Mouse (Mus musculus) lung, adult 10 weeks (tissue): ENCODE measurements around the gene Gm49394. TPM values are rescaled to one million over a fixed set of nuclear protein-coding genes. Genes with fewer than 3 reads are reported as not detected.

Source experiments
- polyA plus RNA-seq: library from polyadenylated mRNA; stranded (reverse); fragments of 350-450 nt; fragmentation: Illumina TruSeq; extraction: RNeasy Lipid Tissue Mini Kit (QIAGEN cat#74804); gene quantifications from one replicate; pipeline ENCODE4 v1.2.3, GENCODE M21; 2014; ENCODE audit warnings: low read depth, low replicate concordance; ENCODE audit not compliant: insufficient read depth

Gene Gm49394
- polyA plus RNA-seq, result not detected

DNA sequence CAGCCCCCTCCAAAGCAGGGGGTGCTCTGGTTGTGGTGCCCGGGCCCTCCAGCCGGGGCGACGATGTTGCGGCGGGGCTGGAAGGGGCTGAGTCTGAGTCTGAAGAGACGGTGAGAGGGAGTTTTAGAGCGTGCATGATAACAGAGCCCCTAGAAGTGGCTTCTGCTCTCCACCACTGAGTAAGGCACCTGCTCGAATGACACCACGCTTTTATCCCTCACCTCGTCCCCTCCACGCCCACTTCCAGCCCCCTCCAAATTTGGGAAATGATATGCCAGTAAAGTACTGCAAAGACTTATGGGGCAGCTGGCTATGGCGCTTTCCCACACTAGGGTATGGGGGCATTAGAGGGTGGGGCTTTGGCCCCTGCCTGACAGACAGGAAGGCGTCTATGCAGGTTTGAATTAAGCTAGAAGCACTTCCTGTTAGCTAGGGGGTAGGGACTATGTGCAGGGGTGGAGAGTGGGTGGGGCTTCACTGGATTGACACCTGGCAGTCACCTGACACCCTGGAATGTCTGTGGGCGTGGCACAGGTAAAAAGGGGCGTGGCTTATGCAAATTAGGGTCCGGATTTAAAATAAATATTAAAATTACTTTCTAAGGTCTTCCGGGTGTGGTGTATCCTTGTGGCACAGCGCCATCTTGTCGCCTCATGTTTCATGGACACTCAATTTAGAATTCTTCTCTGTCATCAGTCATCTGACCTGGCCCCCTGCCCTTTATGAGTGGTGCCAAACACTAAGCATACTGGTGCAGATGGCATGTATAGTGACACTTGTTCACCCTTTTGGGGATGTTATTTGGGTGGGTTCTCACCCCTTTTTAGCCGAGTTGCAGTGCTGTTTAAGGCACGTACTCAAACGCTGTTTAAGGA is at the start of gene Gm49394:
Gene Gm49394 (minus strand): TSS at position 192 of the 875 bp plus-strand sequence.

DNA sequence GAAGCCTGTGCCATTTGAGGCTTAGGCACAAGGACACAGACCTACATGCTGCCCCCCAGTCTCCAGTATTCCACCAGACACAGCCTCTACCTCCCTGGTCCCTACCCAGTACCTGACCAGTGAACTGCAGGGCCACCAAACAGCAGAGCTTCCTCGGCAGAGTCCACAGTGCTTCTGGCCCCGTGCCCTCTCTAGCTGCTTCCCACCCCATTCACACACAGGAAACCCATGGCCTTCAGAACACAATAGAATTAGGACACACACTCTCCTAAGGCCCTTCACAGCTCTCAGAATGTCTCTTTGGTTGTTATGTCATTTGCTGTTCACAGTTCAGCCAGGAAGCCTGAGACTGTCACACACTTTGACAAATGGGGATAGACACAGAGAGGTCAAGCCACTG is 3.1 kb downstream of the Gm49394 start, which contains the start of gene Igf2:
Gene Igf2 (minus strand): TSS at position 158 of the 400 bp plus-strand sequence.

Other genes starting within 250 kb of the Gm49394 start
- not detected for gene Syt8, start 235.1 kb downstream of the Gm49394 start, polyA plus RNA-seq
- 10.7 TPM for gene Tnni2, start 228.1 kb downstream of the Gm49394 start, polyA plus RNA-seq
- gene Lsp1, start 209.1 kb downstream of the Gm49394 start, polyA plus RNA-seq, result 157 TPM
- gene Tnnt3, start 171.1 kb downstream of the Gm49394 start, polyA plus RNA-seq, result 7.4 TPM
- gene Mrpl23, start 137.3 kb downstream of the Gm49394 start, polyA plus RNA-seq, result 59.7 TPM
- gene Igf2, start 3.1 kb downstream of the Gm49394 start, polyA plus RNA-seq, result 9.0 TPM
- gene Ins2, start 73.4 kb upstream of the Gm49394 start, polyA plus RNA-seq, result not detected